Mouse (Mus musculus): ENCODE data around the gene Akap13.
"Not testable (repeated sequence)": the region's sequence is repeated elsewhere in the genome, so short reads cannot be mapped to it uniquely, and the experiment has no call there.

Gene Akap13

GRCm38 (mm10) chr7:75730216-75730615 is 274.9 kb downstream of the Akap13 start:
- no peak for DNase-seq

DNA sequence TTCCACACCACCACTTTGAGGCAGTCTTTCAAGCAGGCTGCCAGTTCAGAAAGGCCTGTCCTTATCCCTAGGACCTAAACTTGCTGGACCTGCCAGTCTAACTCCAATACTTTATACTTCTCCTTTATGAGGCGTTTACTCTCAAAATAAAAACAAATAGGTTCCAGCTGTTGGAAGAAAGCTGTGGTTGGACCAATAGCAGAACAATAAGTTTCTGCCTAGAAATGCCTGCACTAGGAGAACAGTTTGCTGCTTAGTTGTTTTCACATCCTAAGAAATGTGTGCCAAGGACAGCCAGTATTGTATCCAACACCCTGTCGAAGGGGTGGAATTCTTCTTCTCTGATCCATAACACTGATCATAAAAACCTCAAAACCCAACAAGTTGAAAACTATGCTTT is 276.6 kb downstream of the Akap13 start:
- DNase-seq: no peak

- no peak for DNase-seq
Measured at GRCm38 (mm10) chr7:75733166-75733565, 277.8 kb downstream of the Akap13 start.

DNA sequence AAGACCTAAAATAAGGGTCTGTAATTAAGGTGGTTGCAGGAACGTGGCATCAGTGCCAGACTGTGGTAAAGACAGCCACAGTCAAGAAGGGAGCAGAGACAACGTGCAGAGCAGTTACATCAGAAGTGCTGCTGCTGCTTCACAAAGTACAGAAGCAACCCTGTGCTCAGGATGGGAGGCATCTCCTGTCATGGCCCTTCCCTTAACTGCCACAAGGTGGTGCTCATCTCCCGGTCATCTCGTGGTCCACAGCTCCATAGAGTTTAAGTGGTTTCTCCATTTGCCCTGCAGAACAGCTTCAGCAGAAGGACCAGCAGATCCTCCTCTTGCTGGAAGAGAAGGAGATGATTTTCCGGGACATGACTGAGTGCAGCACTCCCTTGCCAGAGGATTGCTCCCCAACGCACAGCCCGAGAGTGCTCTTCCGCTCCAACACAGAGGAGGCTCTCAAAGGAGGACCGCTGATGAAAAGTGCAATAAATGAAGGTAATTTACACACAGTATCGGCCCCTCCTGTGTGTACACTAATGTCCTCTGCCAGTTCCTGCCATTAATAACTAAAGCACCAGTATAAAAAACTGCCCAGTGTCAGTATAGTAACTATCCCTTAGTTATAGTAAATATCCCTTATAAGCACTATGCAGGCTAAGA is 283.9 kb downstream of the Akap13 start:
- peak; percentile 71 for DNase-seq

DNA sequence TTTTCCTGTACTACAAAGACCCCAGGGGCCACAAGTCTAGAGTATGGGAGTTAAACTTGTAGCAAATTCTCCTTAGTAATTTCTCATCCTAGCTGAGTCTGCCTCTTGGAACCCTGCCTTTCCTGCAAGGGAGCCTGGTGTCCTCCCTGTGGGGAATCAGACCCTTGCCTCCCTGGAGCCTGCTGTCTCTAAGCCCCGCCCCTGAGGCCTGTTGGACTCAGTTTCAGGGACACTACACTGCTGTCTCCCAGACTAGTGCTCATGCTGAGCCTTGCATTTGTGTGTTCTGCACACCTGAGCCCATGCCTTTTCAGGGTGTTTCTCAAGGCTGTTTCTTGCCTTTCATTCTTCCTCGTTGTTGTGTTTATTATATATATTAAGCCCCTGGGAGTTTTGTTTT is 289.2 kb downstream of the Akap13 start:
- no peak for DNase-seq

DNA sequence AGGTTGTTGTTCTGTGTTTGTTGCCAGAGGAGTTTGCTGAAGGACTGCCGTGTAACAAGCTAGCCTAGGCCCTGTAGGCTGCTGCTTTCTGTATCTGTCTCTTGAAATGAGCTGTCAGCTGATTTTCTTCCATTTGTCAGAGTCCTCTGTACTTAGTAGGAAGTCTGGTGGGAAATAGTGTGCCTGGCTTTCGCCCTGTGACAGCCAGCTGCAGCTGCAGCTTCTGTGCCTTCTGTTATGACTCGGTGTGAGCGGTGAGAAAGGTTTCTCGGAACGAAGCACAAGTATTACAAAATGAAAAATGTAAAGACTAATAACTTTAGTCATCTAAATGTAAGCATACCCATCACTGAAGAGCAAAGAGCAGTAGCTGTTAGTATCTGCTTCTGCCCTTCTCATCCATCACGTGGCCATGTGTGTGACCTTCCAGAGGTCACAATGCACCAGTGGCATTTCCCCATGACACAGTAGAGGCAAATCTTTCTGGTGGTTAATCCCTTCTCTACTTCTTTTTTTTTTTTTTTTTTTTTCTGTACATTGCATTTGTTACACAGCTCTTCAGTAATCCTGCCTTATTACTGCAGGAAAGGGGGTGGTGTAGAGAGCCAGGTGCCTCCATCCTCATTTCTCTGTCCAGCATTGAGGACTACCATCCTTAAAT is 289.8 kb downstream of the Akap13 start:
- no peak for DNase-seq

DNA sequence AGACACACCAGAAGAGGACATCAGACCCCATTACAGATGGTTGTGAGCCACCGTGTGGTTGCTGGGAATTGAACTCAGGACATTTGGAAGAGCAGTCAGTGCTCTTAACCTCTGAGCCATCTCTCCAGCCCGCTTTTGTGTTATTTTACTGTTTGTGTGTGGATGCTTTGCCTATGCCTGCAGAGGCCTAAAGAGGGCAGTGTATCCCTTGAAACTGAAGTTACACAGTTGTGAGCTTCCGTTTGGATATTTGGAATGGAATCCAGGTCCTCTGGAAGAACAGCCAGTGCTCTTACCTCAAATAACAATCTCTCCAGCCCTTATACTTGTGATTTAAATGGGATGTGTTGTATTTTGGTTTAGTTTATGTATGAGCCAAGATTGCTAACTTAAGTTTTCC is 290.6 kb downstream of the Akap13 start:
- DNase-seq: not testable (repeated sequence)

- no peak for DNase-seq
Measured at GRCm38 (mm10) chr7:75750581-75750980, 295.2 kb downstream of the Akap13 start.

DNA sequence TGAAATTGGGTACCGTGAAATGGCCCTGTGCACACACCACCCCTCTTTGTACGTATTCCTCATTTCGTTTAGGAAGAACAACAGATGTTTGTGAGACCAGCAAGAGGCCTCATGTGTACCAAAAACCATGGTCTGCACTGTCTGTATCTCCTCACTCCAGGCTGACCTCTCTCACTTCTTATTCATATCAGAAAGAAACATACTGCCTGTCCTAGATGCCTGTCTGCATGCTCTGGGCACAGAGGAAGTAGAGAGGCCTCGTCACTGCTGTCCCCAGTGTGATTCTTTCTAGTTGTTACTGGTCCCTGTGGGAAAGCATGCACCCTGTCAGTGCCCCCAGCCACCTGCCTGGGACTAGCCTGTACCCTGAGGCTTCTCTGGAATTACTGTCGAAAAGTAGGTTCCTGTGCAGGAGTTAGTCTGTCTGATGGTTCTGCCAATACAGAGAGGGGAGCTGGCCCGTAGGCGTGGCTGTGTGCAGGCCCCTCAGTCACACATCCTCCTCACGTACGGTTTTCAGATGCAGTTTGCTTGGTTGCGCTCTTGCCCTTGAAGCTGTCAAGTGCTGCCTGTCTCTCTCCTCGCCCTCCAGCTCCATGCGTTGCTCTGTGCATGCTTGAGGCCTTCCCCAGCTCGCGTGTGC is 295.9 kb downstream of the Akap13 start:
- no peak for DNase-seq

GRCm38 (mm10) chr7:75752442-75753191 is 297.3 kb downstream of the Akap13 start:
- no peak for DNase-seq

DNA sequence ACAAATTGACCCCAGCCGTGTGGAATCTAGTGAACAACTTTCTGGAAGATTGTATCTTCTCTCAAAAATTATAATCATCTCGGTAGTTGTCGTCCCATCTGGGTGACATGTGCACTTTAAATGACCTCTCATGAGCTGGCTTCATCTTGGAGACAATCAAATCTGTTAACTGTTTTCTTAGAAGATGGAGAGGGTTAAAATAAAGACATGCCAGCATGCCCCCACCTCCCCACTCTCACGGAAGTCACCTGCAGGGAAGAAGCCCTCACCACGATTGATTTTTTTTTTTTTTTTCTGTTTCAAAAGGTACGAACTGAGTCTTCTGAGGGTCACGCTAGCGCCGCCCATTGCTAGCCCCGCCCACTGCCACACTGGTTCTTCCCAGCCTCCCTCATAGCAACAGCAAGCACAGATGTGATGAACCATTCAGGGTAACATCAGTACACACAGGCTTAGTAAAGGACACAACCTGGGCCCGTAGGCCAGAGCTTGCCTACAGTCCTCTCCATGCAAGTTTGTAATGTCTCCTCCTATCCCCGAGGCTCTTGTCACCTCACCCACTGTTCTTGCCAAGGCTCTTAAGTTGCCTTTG is 298.0 kb downstream of the Akap13 start:
- DNase-seq: no peak

- no peak for DNase-seq
Measured at GRCm38 (mm10) chr7:75754587-75755499, 299.5 kb downstream of the Akap13 start.

DNA sequence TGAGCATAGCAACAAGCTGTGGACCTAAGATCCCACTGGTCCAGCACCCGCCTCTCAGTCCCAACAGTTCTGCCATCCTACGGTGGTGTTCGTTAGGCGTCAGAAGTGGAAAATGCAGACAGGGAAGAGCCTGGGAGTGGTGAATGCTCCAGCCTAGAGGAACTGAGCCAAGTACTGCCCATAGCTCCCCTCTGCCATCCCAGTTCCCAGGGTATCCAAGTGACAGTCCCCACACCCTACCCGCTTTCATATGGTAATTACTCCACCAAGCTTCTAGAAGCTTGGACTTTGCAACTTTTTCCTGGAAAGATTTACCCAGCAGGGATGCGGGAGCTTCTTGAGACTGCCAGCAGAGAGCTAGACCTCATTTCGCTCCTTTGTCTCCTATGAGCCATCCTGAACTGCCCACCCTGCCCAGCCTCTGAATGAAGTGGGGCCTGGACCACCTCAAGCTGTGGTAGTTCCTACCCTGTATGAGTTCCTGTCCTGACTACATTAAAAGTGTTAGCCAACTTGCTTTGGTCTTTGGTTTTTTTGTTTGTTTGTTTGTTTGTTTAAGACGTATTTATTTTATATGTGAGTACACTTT is 300.6 kb downstream of the Akap13 start:
- no peak for DNase-seq

- DNase-seq: no peak
Measured at GRCm38 (mm10) chr7:75759992-75760514, 304.7 kb downstream of the Akap13 start.

GRCm38 (mm10) chr7:75760661-75761319 is 305.5 kb downstream of the Akap13 start:
- DNase-seq: not testable (repeated sequence)

DNA sequence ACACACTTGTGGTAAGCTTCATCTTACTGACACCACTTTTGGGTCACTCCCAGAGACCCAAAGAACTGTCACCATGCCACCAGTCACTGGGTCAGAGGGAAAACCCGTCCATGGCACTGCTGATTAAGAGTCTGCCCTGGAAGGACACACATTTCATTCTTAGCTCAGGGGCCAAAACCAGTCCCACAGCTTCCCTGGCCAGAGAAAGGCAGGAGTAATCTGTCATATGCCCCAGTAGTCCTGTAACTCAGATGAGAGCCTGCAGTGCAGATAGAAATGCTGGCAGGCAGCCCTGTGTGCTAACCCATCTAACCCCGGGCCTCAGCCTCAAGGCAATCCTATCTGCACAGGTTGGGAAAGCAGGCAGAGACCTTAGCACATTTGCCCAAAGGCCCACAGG is 306.9 kb downstream of the Akap13 start:
- DNase-seq: not testable (repeated sequence)

GRCm38 (mm10) chr7:75767080-75767769 is 311.9 kb downstream of the Akap13 start:
- DNase-seq: not testable (repeated sequence)

DNA sequence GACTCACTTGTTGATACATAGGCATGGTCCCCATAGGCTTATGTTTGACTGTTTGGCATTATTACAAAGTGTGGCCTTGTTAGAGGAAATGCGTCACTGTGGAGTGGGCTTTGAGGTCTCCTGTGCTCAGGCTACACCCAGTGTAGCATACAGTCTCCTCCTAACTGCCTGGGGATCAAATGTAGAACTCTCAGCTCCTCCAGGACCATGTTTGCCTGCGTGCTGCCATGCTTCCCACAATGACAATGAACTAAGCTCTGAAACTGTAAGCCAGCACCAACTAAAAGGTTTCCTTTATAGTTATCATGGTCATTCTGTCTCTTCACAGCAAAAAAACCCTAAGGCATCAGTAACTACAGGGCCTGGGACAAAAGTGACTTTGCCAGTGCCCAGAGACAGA is 312.8 kb downstream of the Akap13 start:
- DNase-seq: no peak

DNA sequence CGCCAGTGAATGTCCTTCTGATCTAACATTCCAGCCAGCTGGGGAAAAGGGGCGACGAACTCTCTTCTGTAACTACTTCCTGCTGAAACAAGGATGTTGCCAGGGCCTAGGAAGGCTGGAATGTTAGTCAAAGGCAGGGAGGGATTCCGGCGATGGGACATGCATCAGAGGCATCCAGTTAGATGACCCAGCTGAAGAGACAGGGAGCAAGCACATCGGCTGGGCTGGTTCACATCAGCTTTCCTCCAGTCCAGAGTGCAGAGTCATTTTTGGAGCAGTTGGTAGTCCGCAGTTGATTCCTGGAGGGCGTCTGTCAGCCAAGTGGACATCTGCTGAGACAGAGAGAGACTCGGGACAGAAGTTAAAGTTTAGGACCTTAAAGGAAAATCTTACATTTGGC is 314.6 kb downstream of the Akap13 start:
- no peak for DNase-seq
